Mouse (Mus musculus) embryonic stem cell, embryonic (primary cell): Measurements from ENCODE around the gene Chtop.

ENCODE experiments used
- CTCF ChIA-PET, 4 experiments: fragments of 300-600 bp in 2 of 4; fragments of 350-600 bp in 2 of 4; sonication (Branson Sonifier 250); formaldehyde crosslinking; loops; one replicate each; lab custom pipeline; 2022; ENCODE audit warnings: inconsistent platforms in 2 of 4; lab: Charles Lee
- POLR2A ChIA-PET, 4 experiments: fragments of 300-600 bp in 2 of 4; fragments of 350-600 bp in 2 of 4; sonication (Branson Sonifier 250); formaldehyde crosslinking; loops; one replicate each; lab custom pipeline; 2022; ENCODE audit warnings: antibody characterized with exemption in 4 of 4, inconsistent platforms in 1 of 4; lab: Charles Lee

Chtop gene

GRCm38 (mm10) chr3:90517711-90518110 is 8.4 kb upstream of the Chtop start:
- CTCF ChIA-PET: interaction anchor here in 1 of 4 experiments (1.4 kb wide), 1 partner anchor 113 kb away, joined by 3 read pairs; no protein-coding TSS in a partner anchor
- POLR2A ChIA-PET: interaction anchor here (0.5 to 6.8 kb wide), 16 partner anchors 9 to 41 kb away, joined by 3 to 78 read pairs (median 6); partner anchors contain the start of genes Chtop (in 3 of the 4), S100a14 (in 2 of the 4) and Snapin (in 2 of the 4)

GRCm38 (mm10) chr3:90515789-90516188 is 6.5 kb upstream of the Chtop start:
- CTCF ChIA-PET: interaction anchor here in 1 of 4 experiments (0.9 kb wide), 1 partner anchor 10 kb away, joined by 3 read pairs; the partner anchor contains the start of gene S100a14

DNA sequence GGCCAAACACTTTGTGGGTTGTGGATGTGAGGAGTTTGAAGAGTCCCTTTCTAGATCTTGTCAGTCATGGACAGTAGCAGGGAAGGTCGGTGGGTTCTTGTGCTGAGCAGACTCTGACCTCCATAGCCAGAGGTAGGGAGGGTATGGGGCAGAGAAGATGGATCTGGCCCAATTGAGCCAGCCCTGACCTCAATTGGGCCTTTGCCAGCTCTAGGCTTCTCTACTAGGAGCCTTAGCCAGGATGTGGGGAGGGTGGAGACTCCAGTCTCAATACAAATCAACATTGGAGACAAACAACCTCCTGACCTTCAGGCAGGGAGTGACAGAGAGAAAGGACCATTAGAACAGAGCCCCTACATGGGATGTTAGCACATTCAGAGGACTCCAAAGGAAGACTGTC is 5.9 kb upstream of the Chtop start:
- ChIA-PET CTCF (interaction anchor here in 1 of 4 experiments (0.6 kb wide), 1 partner anchor 17 kb away, joined by 8 read pairs; no protein-coding TSS in a partner anchor), POLR2A (interaction anchor here in 3 of 4 experiments (0.6 to 6.8 kb wide), 17 partner anchors 8 to 106 kb away, joined by 3 to 101 read pairs (median 4); partner anchors contain the start of genes S100a14 (in 2 of the 3), Snapin (in 2 of the 3) and Chtop (in 1 of the 3))

More at GRCm38 (mm10) chr3:90515789-90516188, 6.5 kb upstream of the Chtop start:
- POLR2A ChIA-PET: interaction anchor here in 3 of 4 experiments (0.5 to 6.8 kb wide), 15 partner anchors 7 to 106 kb away, joined by 3 to 101 read pairs (median 5); partner anchors contain the start of genes Chtop (in 2 of the 3), S100a14 (in 2 of the 3) and Snapin (in 2 of the 3)

- ChIA-PET CTCF (interaction anchor here in 1 of 4 experiments (0.6 kb wide), 1 partner anchor 17 kb away, joined by 8 read pairs; no protein-coding TSS in a partner anchor), POLR2A (interaction anchor here in 3 of 4 experiments (0.6 to 6.8 kb wide), 17 partner anchors 7 to 107 kb away, joined by 3 to 101 read pairs (median 4); partner anchors contain the start of genes S100a14 (in 2 of the 3), Snapin (in 2 of the 3) and Chtop (in 1 of the 3))
Observed at GRCm38 (mm10) chr3:90514691-90515090, 5.4 kb upstream of the Chtop start.

GRCm38 (mm10) chr3:90513796-90514590 is 4.7 kb upstream of the Chtop start, which contains the start of the genes S100a1 and S100a13:
Gene S100a1 (minus strand): TSS chr3:90514392.
Gene S100a13 (plus strand): TSS chr3:90514435.
- CTCF ChIA-PET: interaction anchor here in 2 of 4 experiments (0.8 to 2.6 kb wide), 7 partner anchors 8 to 196 kb away, joined by 3 to 24 read pairs (median 4); partner anchors contain the start of genes S100a14 (in 2 of the 2) and Snapin (in 2 of the 2)
- POLR2A ChIA-PET: interaction anchor here (0.7 to 19.5 kb wide), 101 partner anchors 8 to 1939 kb away, joined by 3 to 802 read pairs (median 7); partner anchors contain the start of genes Ints3 (in 3 of the 4), S100a14 (in 3 of the 4), Slc27a3 (in 3 of the 4) and Snapin (in 3 of the 4)

- POLR2A ChIA-PET: interaction anchor here (0.6 to 19.5 kb wide), 160 partner anchors 8 to 1938 kb away, joined by 3 to 802 read pairs (median 5); partner anchors contain the start of genes Ints3 (in 3 of the 4), S100a14 (in 3 of the 4), S100a16 (in 3 of the 4) and Slc27a3 (in 3 of the 4)
- CTCF ChIA-PET: interaction anchor here (0.5 to 2.6 kb wide), 13 partner anchors 9 to 197 kb away, joined by 3 to 24 read pairs (median 4); partner anchors contain the start of genes S100a14 (in 2 of the 4) and Snapin (in 2 of the 4)
Observed at GRCm38 (mm10) chr3:90512948-90513642, 3.8 kb upstream of the Chtop start.

GRCm38 (mm10) chr3:90512276-90512675 is 3.0 kb upstream of the Chtop start:
- CTCF ChIA-PET: interaction anchor here in 3 of 4 experiments (1.0 to 2.6 kb wide), 5 partner anchors 10 to 22 kb away, joined by 3 to 24 read pairs (median 5); partner anchors contain the start of genes Snapin (in 2 of the 3) and S100a14 (in 1 of the 3)
- POLR2A ChIA-PET: interaction anchor here (0.6 to 19.5 kb wide), 84 partner anchors 8 to 1094 kb away, joined by 3 to 802 read pairs (median 8); partner anchors contain the start of genes Ints3 (in 3 of the 4), S100a14 (in 3 of the 4), S100a16 (in 3 of the 4) and Slc27a3 (in 3 of the 4)

GRCm38 (mm10) chr3:90509747-90510123 is 437 bp upstream of the Chtop start:
- ChIA-PET CTCF (interaction anchor here in 1 of 4 experiments (1.3 kb wide), 1 partner anchor 16 kb away, joined by 5 read pairs; the partner anchor contains the start of gene S100a14), POLR2A (interaction anchor here (0.5 to 19.5 kb wide), 44 partner anchors 8 to 430 kb away, joined by 3 to 802 read pairs (median 6); partner anchors contain the start of genes Snapin (in 3 of the 4), S100a14 (in 2 of the 4), S100a16 (in 2 of the 4) and Gatad2b (in 1 of the 4))

- POLR2A ChIA-PET: interaction anchor here (0.6 to 19.5 kb wide), 96 partner anchors 8 to 1297 kb away, joined by 3 to 802 read pairs (median 5); partner anchors contain the start of genes S100a14 (in 3 of the 4), Slc27a3 (in 3 of the 4), Snapin (in 3 of the 4) and Gatad2b (in 2 of the 4)
- CTCF ChIA-PET: interaction anchor here in 3 of 4 experiments (0.6 to 2.4 kb wide), 8 partner anchors 11 to 202 kb away, joined by 3 to 13 read pairs (median 3); partner anchors contain the start of gene Snapin (in 1 of the 3)
Observed at GRCm38 (mm10) chr3:90508287-90508949, 880 bp downstream of the Chtop start.

DNA sequence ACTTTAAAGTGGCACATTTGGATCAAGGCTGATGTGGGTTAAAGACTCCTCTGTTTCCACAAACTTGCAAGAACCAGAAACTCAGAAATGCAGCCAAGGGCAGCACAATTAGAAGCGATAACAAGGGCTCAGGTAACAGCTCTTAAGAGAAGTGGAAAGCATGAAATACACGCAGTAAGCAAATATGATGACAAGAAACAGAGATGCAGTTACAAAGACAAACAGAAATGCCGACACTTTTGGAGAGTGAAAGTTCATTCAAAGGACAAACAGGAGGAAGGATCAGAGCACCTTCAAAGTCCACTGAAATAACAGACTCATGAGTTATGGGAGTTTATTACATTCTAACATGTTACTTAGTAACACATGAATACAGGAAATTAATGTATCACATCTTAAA is 2.9 kb downstream of the Chtop start:
- CTCF ChIA-PET: interaction anchor here in 1 of 4 experiments (1.6 kb wide), 1 partner anchor 203 kb away, joined by 3 read pairs; no protein-coding TSS in a partner anchor
- POLR2A ChIA-PET: interaction anchor here in 3 of 4 experiments (1.0 to 19.5 kb wide), 17 partner anchors 10 to 117 kb away, joined by 3 to 802 read pairs (median 5); partner anchors contain the start of genes Snapin (in 3 of the 3), Ilf2 (in 1 of the 3), S100a14 (in 1 of the 3) and Slc27a3 (in 1 of the 3)

DNA sequence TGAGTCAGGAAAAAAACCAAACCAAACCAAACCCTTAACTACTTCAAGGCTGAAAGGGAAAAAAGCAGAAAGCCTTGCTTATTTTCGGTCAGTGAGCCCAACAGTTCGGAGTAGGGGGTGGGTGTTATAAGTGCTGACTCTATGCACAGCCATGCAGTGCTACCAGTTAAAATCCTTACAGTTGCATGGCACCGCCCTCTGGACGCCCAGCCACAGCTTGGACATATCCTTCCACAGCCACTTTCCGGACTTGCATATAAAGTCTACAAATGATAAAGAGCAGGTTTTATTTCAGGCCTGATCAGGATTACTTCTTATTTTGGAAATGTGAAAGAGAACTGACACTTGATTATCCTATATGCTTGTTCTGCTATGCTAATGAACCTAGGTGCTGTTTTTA is 4.1 kb downstream of the Chtop start:
- CTCF ChIA-PET: interaction anchor here in 3 of 4 experiments (0.5 to 0.8 kb wide), 4 partner anchors 14 to 156 kb away, joined by 3 to 7 read pairs (median 5); no protein-coding TSS in a partner anchor

DNA sequence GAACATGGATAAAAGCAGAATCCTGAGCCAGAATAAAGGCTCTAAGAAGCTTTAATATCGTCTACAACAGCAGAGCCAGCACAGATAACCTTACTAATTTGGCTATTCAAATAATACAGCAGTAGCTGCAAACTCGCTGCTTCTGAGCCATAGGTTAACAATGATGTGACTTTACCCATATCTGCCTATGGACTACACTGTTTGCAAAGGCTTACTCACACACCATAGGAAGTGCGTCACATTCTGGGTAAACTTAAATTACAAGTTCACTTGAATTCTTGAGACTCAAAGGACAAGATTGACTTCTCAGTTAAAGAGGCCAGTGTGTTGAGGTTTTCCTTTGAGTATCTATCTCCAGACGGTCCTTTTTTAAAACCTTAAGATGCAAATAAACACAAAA is 5.9 kb downstream of the Chtop start:
- POLR2A ChIA-PET: interaction anchor here in 3 of 4 experiments (0.6 to 19.9 kb wide), 19 partner anchors 1 to 84 kb away, joined by 3 to 802 read pairs (median 6); partner anchors contain the start of genes S100a1 (in 2 of the 3), S100a13 (in 2 of the 3), S100a16 (in 2 of the 3) and Chtop (in 1 of the 3)
- CTCF ChIA-PET: interaction anchor here in 1 of 4 experiments (1.7 kb wide), 1 partner anchor 22 kb away, joined by 4 read pairs; no protein-coding TSS in a partner anchor

More for the DNA sequence above, 4.1 kb downstream of the Chtop start:
- POLR2A ChIA-PET: interaction anchor here in 3 of 4 experiments (0.7 to 19.9 kb wide), 20 partner anchors 1 to 110 kb away, joined by 3 to 802 read pairs (median 4); partner anchors contain the start of genes Snapin (in 3 of the 3), Chtop (in 1 of the 3), Ilf2 (in 1 of the 3) and S100a1 (in 1 of the 3)

DNA sequence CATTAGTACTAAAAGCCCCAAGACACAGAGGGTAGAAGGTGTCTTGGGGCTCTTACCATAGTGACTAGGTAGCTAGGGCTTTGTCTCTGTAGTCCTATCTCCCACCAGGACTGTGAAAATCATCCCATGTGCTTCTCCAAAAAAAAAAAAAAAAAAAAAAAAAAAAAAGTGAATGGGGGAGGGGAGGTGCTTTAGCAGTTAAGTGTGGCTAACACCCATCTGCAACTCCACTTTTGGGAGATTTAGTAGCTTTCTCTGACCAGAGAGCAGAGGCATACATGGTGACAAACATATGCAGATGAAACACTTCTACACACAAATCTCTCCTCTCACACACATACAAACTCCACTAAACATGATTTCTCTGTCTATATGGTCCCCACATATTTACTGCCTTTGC is 11.7 kb downstream of the Chtop start:
- ChIA-PET CTCF (interaction anchor here (0.5 to 1.2 kb wide), 8 partner anchors 10 to 135 kb away, joined by 3 to 8 read pairs (median 4); no protein-coding TSS in a partner anchor), POLR2A (interaction anchor here (0.6 to 19.9 kb wide), 31 partner anchors 2 to 399 kb away, joined by 3 to 802 read pairs (median 5); partner anchors contain the start of genes Chtop (in 3 of the 4), S100a1 (in 1 of the 4), S100a13 (in 1 of the 4) and S100a14 (in 1 of the 4))

GRCm38 (mm10) chr3:90495850-90496525 is 13.3 kb downstream of the Chtop start:
- CTCF ChIA-PET: no interaction called here
- POLR2A ChIA-PET: interaction anchor here (0.8 to 19.9 kb wide), 16 partner anchors 0 to 143 kb away, joined by 3 to 802 read pairs (median 8); partner anchors contain the start of genes Chtop (in 3 of the 4), S100a1 (in 1 of the 4), S100a13 (in 1 of the 4) and S100a14 (in 1 of the 4)
